Mouse (Mus musculus): Measurements from ENCODE around the gene Ablim2. TPM values are rescaled to one million over a fixed set of nuclear protein-coding genes. Genes with fewer than 3 reads are reported as not detected.
A peak's percentile ranks its signal among the peaks of the same experiment; 100 is the strongest.

Gene Ablim2
- total RNA-seq, 2 experiments from 2014 or later = 12.2 to 17.5 TPM

GRCm38 (mm10) chr5:35898994-35899393 lies 141.3 kb downstream of the Ablim2 start:
- no peak for DNase-seq
- intact Hi-C loops (cut with DNase I) = no loop called here

GRCm38 (mm10) chr5:35900401-35901225 lies 142.9 kb downstream of the Ablim2 start:
- intact Hi-C loops (cut with DNase I) = no loop called here

GRCm38 (mm10) chr5:35901226-35901809 lies 143.6 kb downstream of the Ablim2 start:
- intact Hi-C loops (cut with DNase I) = no loop called here
- no peak for DNase-seq

More at GRCm38 (mm10) chr5:35900401-35901225, 142.9 kb downstream of the Ablim2 start:
- DNase-seq = no peak

GRCm38 (mm10) chr5:35903456-35903855 lies 145.8 kb downstream of the Ablim2 start:
- DNase-seq = no peak
- intact Hi-C loops (cut with DNase I) = no loop called here

- intact Hi-C loops (cut with DNase I) = no loop called here
- DNase-seq = no peak
Measured at GRCm38 (mm10) chr5:35905283-35905682, 147.6 kb downstream of the Ablim2 start.

GRCm38 (mm10) chr5:35907090-35907489 lies 149.4 kb downstream of the Ablim2 start:
- no peak for DNase-seq
- intact Hi-C loops (cut with DNase I) = no loop called here

GRCm38 (mm10) chr5:35907633-35908426 lies 150.2 kb downstream of the Ablim2 start:
- DNase-seq = peak; percentile 56 to 75
- intact Hi-C loops (cut with DNase I) = no loop called here

- intact Hi-C loops (cut with DNase I) = no loop called here
- peak; percentile 27 to 43 for DNase-seq
Measured at GRCm38 (mm10) chr5:35908626-35909443, 151.2 kb downstream of the Ablim2 start.

- intact Hi-C loops (cut with DNase I) = no loop called here
- DNase-seq = no peak
Measured at GRCm38 (mm10) chr5:35915629-35916300, 158.1 kb downstream of the Ablim2 start.

- intact Hi-C loops (cut with DNase I) = no loop called here
- no peak for DNase-seq
Measured at GRCm38 (mm10) chr5:35916666-35917065, 159.0 kb downstream of the Ablim2 start.

- no peak for DNase-seq
- intact Hi-C loops (cut with DNase I) = no loop called here
Measured at GRCm38 (mm10) chr5:35918387-35918786, 160.7 kb downstream of the Ablim2 start.

- intact Hi-C loops (cut with DNase I) = no loop called here
- no peak for DNase-seq
Measured at GRCm38 (mm10) chr5:35920076-35920475, 162.4 kb downstream of the Ablim2 start.

- no peak for DNase-seq
- intact Hi-C loops (cut with DNase I) = no loop called here
Measured at GRCm38 (mm10) chr5:35920557-35920956, 162.9 kb downstream of the Ablim2 start.

- intact Hi-C loops (cut with DNase I) = no loop called here
- no peak for DNase-seq
Measured at GRCm38 (mm10) chr5:35921141-35921540, 163.5 kb downstream of the Ablim2 start.

- intact Hi-C loops (cut with DNase I) = no loop called here
- DNase-seq = peak; percentile 55 to 75
Measured at GRCm38 (mm10) chr5:35921595-35922254, 164.0 kb downstream of the Ablim2 start.

- intact Hi-C loops (cut with DNase I) = no loop called here
- DNase-seq = no peak
Measured at GRCm38 (mm10) chr5:35923448-35923847, 165.8 kb downstream of the Ablim2 start.

- intact Hi-C loops (cut with DNase I) = loop anchor here (5.0 kb wide), 1 partner anchor 33 kb away; the partner anchor contains the start of gene Afap1
- peak; percentile 41 to 59 for DNase-seq
Measured at GRCm38 (mm10) chr5:35925171-35925634, 167.5 kb downstream of the Ablim2 start.

- DNase-seq = no peak
- intact Hi-C loops (cut with DNase I) = loop anchor here (5.0 kb wide), 1 partner anchor 34 kb away; the partner anchor contains the start of gene Afap1
Measured at GRCm38 (mm10) chr5:35926511-35926910, 168.8 kb downstream of the Ablim2 start.

GRCm38 (mm10) chr5:35931296-35931695 lies 173.6 kb downstream of the Ablim2 start:
- intact Hi-C loops (cut with DNase I) = no loop called here
- DNase-seq = no peak
